Comparison of ENCODE assay signal across 8 mouse cellular contexts in the genomic region with DNA sequence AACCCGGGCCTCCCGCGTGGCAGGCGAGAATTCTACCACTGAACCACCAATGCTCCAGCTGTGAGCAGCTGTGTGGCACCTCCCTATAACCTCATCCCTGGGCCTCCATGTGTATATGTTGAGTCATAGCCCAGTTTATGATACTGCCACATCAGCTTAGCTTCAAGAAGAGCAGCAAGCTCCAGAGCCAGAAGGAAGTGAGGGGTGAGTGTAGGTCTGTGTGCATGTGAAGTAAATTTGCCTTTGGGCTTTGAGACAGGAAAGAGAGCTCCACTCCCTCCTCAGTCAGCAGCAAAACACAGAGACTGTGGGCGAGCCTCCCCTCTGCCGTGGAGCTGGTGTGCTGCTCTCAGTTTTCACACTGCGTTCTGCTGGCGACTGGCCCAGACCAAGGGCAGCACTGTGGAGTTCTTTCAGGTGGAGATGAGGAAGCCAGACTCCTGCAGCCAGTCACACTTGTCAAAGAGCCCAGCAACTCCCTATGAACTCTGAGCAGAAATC. TPM values are rescaled to one million over a fixed set of nuclear protein-coding genes. Genes with fewer than 3 reads are reported as not detected.
DNase-seq lines count a peak whose midpoint lies in the region; ATAC-seq lines count a peak whose summit lies in the region.

No protein-coding gene starts in this region.

- 59% methylated on average over 8 of the region's 8 CpGs for WGBS in lung, embryonic 15.5 days
- WGBS in macrophage (ENCODE audit: missing documents) = 68% methylated on average over 8 of the region's 8 CpGs

- no peaks in the 10 kb centered on the region for H3K9me3 ChIP-seq in lung, embryonic 15.5 days

- ATAC-seq in lung, embryonic 15.5 days (ENCODE audit: borderline replicate concordance, extremely low read depth, low FRiP score, low TSS enrichment) = peak; percentile 68
- ATAC-seq in granulocyte monocyte progenitor cell, adult 5-6 weeks (replicated peaks; ENCODE audit: poor library complexity, severe bottlenecking) = 0 out of 2 replicates have a peak, but pooled peaks have one; percentile 11

- no peaks in the 10 kb centered on the region for H3K27me3 ChIP-seq in lung, embryonic 15.5 days

- H3K4me3 ChIP-seq in lung, embryonic 15.5 days = no peak overlapping the region
- no peak overlapping the region for H3K4me3 ChIP-seq in macrophage (ENCODE audit: inconsistent target)

- H3K4me2 ChIP-seq in lung, embryonic 15.5 days = peak overlapping the region; percentile 20; the same call in 1 of the 2 replicates

- no peak for DNase-seq in lung, postnatal 25 days (ENCODE audit: low spot score)
- DNase-seq in cerebellum, adult 11-12 months = peak; percentile 78
- peak; percentile 48 to 57 for DNase-seq in kidney, postnatal 25 days
- DNase-seq in B cell, adult 2 months = no peak
- no peak for DNase-seq in spleen, postnatal 36 days (ENCODE audit: low spot score in 2 of 2)

- H3K9ac ChIP-seq in lung, embryonic 15.5 days = no peak overlapping the region

- peaks cover 26% of the 10 kb centered on the region for H3K36me3 ChIP-seq in lung, embryonic 15.5 days
- H3K36me3 ChIP-seq in macrophage (ENCODE audit: inconsistent target) = peaks cover 38% of the 10 kb centered on the region

- peaks cover 76% of the 10 kb centered on the region for H3K79me2 ChIP-seq in macrophage (ENCODE audit: inconsistent target)

- H3K27ac ChIP-seq in lung, embryonic 15.5 days = peak overlapping the region; percentile 59
- H3K27ac ChIP-seq in macrophage = peak overlapping the region; percentile 45

- peaks cover 10% of the 10 kb centered on the region for H3K4me1 ChIP-seq in lung, embryonic 15.5 days

RNA-seq across cellular contexts. Expression of a gene that starts 12.2 kb away (rescaled TPM):
- 18.2 and 19.1 TPM in 2 replicates for polyA plus RNA-seq in lung, embryonic 15.5 days (2015; fragmentation: Nextera tagmentation; extraction: Ambion mirVana)
- total RNA-seq in granulocyte monocyte progenitor cell, adult 5-6 weeks (2014; fragmentation: Nextera tagmentation) = 50.5 and 58.3 TPM in 2 replicates
- 25.2 and 37.3 TPM in 2 replicates for total RNA-seq in granulocyte monocyte progenitor cell, adult 5-6 weeks (2017)
- 100 to 1,000 TPM in 16 of 26 experiments, 10 to 100 TPM in 10; 48.5 to 157 (median 113) TPM for total RNA-seq in macrophage (2018; cell fraction: chromatin; rRNA removed)
- total RNA-seq in macrophage (2018; cell fraction: cytosol; rRNA removed) = 10 to 100 TPM; 41.8 to 64.1 (median 53.3) TPM
- total RNA-seq in macrophage (2018; cell fraction: nucleus; rRNA removed) = 100 to 1,000 TPM in 4 of 26 experiments, 10 to 100 TPM in 22; 40.5 to 122 (median 75.3) TPM
- 47.9 to 60.1 TPM (median 56.8 TPM) in 3 replicates for polyA plus RNA-seq in macrophage (2018)

Comparison
In these comparisons a context has a peak if more than half of its experiments do, and no peak if none do; other contexts are left out.
1. DNase-seq: peak in cerebellum, adult 11-12 months (single experiment) and kidney, postnatal 25 days (2 of 2); none in lung, postnatal 25 days (single experiment), B cell, adult 2 months (0 of 2) and spleen, postnatal 36 days (0 of 2).